Mouse (Mus musculus) heart, postnatal 0 days (tissue): ENCODE measurements around the gene Meis1.

Experiments
- CTCF ChIP-seq: IDR thresholded peaks from 2 replicates; pipeline ENCODE4 v1.5.1; 2016; ENCODE audit warnings: antibody characterized with exemption, control low read depth, low read depth
- EP300 ChIP-seq: IDR thresholded peaks from 2 replicates; pipeline ENCODE4 v1.6.1; 2016; ENCODE audit warnings: antibody characterized with exemption, low read depth

GRCm38 (mm10) chr11:18889139-18889538 lies 129.6 kb downstream of the Meis1 start:
- TF ChIP-seq CTCF = no peak
- no peak for TF ChIP-seq EP300
